Mouse (Mus musculus): ENCODE data around the gene Tmed4. TPM values are rescaled to one million over a fixed set of nuclear protein-coding genes. Genes with fewer than 3 reads are reported as not detected.
"Not testable (repeated sequence)": the region's sequence is repeated elsewhere in the genome, so short reads cannot be mapped to it uniquely, and the experiment has no call there.

Tmed4 gene
- total RNA-seq, 4 experiments from 2014 or later: 96.3 to 107 (median 101) TPM

DNA sequence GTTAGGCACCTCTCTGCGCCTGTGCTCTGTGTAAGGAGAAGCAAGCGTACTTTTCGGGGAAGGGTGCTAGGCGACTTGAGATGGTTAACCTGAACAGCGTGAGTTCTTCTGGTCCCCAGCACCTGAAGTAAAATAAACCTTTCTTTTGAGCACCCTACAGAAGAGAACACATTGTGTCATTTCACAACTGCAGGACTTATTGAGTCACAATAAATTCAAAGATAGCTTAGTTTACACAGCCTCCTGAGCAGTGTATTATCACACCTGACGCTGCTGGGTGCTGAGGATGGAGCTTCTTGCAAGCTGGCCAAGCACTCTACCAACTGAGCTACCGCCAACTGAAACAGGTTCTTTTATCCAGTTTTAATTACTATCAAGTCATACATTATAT lies 419 bp upstream of the Tmed4 start:
- DNase-seq (ENCODE audit: low spot score in 2 of 2): no peak

DNA sequence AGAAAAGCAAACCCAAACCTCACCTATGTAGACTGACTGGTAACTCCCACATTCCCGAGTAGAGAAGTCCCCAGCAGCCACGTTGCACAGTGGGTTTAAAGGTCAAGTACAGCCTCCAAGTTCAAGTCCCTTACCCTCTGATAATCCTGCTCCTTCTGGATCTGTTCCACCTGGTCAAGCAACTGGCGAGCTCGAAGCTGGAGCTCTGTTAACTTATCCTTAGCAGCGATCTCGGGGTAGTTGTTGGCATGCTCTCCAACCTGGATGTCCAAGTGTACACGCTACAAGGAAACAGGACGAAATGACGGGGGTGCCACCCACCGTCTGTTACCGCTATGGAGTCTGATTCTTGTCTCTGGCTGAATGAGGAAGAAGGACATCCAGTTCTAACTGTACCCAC lies 1.1 kb downstream of the Tmed4 start:
- DNase-seq (ENCODE audit: low spot score in 2 of 2): no peak

DNA sequence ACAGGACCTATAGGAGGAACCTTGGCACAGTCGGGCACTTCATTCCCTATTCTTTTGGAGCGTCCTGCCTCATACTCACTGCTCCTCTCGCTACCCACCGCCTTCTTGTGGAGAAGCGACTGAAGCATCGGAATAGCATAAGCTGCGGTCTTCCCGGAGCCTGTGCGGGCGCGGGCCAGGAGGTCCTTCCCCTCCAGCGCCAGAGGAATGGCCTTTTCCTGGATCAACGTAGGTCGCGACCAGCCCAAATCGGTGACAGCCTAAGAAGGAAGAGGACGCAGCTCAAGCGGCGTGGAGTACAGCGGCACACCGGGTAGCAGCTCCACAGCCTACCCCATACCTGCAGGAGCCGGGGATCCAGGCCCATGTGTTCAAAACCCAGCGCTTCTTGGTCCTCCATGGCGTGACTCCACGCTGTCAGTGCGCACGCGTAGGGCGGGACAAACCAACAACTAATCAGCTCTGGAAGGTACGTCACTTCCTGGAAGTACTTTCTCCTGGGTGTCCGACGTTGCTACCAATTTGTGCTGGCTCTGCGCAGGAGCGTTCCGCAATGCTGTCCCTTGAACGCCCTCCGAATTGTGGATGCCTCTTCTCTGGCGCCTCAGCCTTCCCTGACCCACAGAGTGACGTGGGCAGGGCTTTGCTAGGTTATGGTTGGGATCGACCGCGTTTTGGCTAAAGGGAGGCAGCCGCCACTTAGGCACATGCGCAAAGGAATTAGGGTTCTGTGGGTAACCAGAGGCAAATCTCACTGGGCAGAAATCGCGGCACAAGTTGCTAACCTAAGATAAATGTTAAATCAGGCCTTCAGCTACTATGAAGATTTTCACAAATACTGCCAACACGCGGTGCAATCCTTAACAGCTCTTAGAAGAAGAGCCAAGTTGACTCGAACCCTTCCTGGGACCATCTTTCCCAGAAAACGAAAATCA lies 7.1 kb downstream of the Tmed4 start, which contains the start of gene Ddx56:
TSS of gene Ddx56 (minus strand) at position 453 of the 935 bp plus-strand sequence.
- DNase-seq (ENCODE audit: low spot score in 2 of 2): peak; percentile 93

DNA sequence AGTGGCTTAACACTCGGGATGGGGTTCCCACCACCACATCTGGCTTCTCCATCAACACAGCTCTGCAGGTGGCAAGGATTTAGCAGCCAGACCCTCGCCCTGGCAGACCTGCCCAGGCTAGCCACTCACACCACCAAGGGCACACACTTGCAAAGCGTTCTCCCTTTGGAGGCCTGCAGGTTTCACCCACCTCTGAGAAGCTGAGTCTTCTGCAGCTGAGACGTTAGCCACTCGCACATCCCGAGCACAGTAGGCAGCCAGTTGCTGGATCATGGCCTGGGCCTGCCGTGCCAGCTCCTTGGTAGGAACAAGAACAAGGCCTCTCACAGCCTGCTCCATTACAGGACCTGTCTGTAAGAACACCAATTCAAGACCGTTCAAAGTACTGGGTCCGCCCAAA lies 8.0 kb downstream of the Tmed4 start:
- DNase-seq (ENCODE audit: low spot score in 2 of 2): no peak

DNA sequence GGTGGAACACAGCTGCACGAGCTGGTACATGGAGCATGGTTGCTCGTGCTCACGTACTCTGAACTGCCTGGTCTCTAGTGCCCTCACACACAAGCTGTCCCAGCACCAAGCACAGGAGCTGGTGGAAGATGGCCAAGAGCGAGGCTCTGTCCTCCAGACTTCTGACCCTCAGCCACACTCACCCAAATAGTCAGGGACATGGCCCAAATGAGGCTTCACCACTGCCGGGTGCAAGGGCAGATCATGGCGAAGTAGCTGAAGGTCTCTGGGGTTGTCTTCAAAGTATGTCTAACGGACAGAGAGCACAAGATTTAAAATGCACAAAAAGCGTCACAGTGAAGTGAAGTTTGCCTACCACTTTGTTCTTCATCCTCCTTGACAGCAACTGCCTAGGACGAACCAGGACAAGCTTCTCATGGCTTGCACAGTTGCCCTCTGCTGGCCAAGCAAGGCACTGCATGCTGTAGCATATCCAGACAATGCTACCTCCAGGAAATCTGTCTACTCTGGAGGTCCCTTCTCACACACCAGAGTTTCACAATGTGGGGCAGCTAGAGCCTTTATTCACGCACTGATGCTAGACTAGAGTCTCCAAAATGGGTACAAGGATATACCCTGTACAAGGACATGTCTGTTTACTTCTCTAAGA lies 13.1 kb downstream of the Tmed4 start:
- DNase-seq (ENCODE audit: low spot score in 2 of 2): peak in 1 of 2 experiments; percentile 80

DNA sequence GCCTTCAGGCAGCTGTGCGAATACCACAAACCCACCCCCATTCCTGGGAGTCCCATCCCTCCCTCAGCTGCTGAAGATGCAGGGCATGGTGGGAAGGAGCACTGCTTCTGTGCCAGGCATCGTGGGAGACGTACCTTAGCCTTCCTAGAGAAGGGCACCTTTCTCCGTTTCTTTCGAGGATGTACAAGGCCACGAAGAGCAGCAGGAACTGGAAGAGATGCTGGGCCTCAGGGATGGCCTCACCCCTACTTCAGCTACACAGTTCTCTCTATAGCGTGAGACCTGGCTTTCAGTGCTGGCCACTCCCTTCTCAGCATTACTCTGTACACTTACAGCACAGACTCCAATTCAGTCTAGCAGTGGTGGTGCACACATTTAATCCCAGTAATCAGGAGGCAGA lies 15.3 kb downstream of the Tmed4 start:
- DNase-seq (ENCODE audit: low spot score in 2 of 2): no peak

DNA sequence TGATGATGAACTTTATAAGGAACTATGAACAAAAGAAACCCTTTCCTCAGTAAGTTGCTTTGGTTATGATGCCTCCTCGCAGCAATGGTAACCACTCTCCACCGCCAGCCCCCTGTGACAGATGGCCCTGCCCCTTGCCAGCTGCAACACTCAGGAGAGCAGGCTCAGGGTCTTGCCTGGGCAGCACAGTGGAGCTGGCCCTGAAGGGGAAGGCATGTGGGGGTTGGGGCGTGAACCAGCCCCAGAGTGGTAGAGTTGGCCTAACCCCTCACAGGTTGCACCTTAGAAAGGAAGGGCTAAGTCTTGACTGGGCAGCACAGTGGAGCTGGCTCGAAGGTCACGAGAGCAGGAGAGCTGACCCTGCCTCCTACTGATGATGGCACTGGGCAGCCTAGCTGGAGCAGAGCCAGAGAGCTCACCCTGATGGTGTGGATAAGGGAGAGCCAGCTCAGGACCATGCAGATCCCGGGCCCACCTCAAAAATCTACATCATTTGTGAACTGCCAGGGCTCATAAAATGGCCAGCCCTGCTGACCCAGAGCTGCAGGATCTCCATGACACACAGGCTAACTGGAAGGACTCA lies 18.1 kb downstream of the Tmed4 start:
- no peak for DNase-seq (ENCODE audit: low spot score in 2 of 2)

DNA sequence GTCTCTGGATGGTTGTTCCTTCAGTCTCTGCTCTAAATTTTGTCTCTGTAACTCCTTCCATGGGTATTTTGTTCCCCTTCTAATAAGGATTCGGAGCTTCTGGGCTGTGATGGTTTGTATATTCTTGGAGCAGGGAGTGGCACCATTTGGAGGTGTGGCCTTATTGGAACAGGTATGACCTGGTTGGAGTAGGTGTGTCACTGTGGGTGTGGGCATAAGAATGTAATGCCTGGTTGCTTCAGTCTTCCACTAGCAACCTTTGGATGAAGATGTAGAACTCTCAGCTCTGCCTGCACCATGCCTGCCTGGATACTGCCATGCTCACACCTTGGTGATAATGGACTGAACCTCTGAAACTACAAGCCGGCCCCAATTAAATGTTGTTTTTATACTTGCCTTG lies 20.1 kb downstream of the Tmed4 start:
- not testable (repeated sequence) for DNase-seq (ENCODE audit: low spot score in 2 of 2)

DNA sequence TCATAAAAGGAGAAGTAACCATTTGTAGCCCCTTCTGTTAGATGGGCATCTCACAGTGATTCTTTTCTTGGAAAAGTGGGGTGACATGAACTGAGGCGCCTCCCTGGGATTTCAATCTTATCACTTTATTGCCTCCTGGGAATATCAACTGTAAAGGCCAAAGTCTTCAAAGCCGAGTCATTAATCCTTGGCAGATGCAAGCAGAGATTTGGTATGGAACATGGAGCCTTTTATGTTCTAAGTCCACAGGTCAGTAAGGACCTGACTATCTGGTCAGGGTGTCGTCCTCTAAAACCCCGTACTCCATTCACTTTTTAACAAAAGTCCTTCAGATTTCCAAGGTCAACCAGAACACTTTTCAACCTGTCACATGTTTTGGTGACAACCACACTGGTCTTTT lies 21.8 kb downstream of the Tmed4 start:
- DNase-seq (ENCODE audit: low spot score in 2 of 2): no peak

DNA sequence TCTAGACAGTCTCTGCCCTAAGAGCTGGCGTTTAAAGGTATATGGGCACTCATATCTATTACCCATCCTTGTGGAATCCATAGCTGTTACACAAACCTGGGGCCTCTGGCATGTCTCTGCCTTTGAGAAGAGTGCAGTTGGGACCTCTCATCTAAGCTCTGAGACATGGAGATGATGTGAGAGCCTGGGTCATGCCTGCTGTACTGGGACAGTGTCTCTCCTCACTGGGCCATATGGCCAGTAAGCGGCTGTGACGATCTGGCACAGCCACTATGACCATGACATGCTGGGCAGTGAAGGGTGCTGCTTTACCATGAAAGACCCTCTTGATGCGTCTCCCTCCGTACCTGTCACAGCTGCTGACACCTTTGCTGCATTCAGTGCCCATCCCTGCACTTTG lies 22.4 kb downstream of the Tmed4 start:
- DNase-seq (ENCODE audit: low spot score in 2 of 2): no peak

DNA sequence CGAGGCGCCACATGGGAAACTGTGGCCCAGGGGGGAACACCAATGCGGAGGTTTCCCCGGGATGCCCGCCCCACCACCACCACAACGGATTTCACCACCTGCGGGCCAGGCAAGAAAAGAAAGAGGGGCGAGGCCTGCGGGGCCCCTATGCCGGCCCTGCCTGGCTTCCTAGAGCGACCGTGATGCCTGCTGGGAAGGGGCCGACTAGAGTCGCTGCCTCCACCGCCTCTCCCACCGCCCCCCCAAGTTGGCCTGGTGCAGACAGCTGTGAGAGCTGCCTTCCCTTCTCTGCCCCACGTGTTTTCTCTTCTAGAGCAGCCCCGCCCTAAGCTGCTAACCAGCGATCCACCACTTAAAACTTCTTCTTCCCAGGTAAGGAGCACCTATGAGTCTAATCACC lies 30.0 kb downstream of the Tmed4 start:
- no peak for DNase-seq (ENCODE audit: low spot score in 2 of 2)

DNA sequence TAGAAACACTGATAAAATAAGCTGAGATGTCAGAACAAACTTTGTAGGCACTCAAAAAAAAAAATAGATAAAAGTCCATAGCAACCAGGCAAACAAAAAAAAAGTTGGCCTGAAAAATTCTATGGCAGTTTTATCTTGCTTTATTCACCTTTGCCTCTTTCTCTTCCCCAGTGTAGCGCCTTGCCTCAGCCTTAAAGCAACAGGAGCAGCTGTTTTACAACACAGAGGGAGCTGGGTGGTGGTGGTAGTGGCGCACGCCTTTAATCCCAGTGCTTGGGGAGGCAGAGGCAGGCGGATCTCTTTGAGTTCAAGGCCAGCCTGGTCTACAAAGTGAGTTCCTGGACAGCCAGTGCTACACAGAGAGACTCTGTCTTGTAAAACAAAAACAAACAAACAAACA lies 41.6 kb downstream of the Tmed4 start:
- DNase-seq (ENCODE audit: low spot score in 2 of 2): no peak

DNA sequence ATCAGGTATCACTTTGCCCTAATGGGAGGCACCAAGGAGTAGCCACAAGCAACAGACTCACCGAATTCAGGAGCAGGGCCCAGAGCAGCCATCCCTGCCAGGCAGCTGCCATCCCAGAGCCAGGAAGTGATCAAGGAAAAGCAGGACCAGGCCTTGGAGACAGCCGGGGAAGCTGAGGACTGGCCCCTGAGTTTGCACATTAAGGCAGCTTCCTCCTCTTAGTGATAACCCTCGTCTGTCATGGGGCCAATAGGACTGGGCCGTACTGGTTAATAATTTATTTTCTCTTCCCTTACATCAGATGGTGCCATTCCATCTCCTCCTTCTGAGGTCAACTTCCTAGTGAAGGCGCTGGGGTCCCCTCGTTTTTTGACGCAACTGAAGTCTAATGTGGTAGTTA lies 44.7 kb downstream of the Tmed4 start, which contains the start of gene Npc1l1:
TSS of gene Npc1l1 (minus strand) at position 132 of the 400 bp plus-strand sequence.
- no peak for DNase-seq (ENCODE audit: low spot score in 2 of 2)

DNA sequence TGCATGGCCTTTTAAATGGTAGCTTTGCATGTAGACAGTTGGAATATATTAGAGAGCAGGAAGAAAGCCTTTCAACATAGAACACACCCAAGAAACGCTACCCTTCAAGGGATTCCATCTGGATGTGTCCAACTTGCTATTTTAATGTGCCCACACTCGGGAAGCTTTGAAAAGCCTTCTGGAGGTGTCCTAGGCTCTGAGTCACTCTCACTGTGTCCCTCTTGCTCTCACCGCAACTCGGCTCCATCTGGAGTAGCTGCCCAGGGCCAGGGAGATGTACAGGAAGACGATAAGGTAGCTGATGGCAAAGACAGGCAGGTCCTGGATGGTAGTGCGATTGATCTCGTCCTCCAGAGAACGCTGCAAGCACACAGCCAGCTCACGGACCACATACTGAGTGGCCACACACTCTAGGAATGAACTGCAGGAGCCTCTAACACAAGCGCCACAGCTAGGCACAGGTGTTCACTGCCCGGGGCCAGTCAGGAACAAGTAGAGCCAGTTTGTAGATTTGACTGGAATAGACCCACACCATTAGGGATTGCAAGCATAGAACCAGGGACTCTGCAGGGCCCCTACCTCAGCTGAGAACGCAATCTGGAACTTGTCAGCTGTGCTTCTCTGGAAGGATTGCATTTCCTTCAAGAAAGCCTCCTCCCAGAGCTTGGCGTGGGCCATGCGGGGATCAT lies 50.0 kb downstream of the Tmed4 start:
- DNase-seq (ENCODE audit: low spot score in 2 of 2): peak; percentile 17 to 38

DNA sequence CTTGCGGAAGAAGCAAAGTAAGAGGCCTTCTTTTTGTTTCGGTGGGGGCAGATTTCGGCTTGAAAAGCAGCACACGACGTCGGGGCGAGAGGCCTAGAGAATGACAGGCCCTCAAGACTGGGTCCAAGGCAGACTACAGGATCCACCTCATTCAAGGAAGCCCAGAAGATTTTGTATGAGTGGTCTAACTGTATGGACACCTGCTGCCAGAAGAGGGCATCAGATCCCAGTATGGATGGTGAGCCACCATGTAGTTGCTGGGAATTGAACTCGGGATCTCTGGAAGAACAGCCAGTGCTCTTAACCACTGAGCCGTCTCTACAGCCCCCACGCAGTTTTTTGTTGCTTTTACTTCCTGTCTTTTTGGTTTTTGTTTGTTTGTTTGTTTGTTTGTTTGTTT lies 52.5 kb downstream of the Tmed4 start:
- DNase-seq (ENCODE audit: low spot score in 2 of 2): no peak

Other genes with a start within 250 kb of the Tmed4 start
- gene Camk2b, start 208.5 kb downstream of the Tmed4 start, total RNA-seq (2022): 1,000 to 10,000 TPM in 2 of 4 experiments, 100 to 1,000 TPM in 2; 958 to 1,016 (median 997) TPM
- gene A730071L15Rik, start 74.8 kb downstream of the Tmed4 start, total RNA-seq (2022): under 1 TPM; 0.27 to 0.39 (median 0.29) TPM
- gene Nudcd3, start 74.5 kb downstream of the Tmed4 start, total RNA-seq (2022): 100 to 1,000 TPM; 124 to 133 (median 129) TPM
- under 1 TPM; 0.11 to 0.68 (median 0.48) TPM for gene Npc1l1, start 44.7 kb downstream of the Tmed4 start, total RNA-seq (2022)
- 10 to 100 TPM; 45.9 to 52.9 (median 47.5) TPM for gene Ddx56, start 7.1 kb downstream of the Tmed4 start, total RNA-seq (2022)
- gene Ogdh, start 16.8 kb upstream of the Tmed4 start, total RNA-seq (2022): 100 to 1,000 TPM; 218 to 238 (median 227) TPM
- gene Zmiz2, start 114.2 kb upstream of the Tmed4 start, total RNA-seq (2022): 100 to 1,000 TPM; 157 to 169 (median 159) TPM
- gene Ppia, start 140.6 kb upstream of the Tmed4 start, total RNA-seq (2022): 1,000 to 10,000 TPM; 1,319 to 1,646 (median 1,558) TPM
- 10 to 100 TPM; 26.4 to 39.8 (median 36.9) TPM for gene H2afv, start 169.6 kb upstream of the Tmed4 start, total RNA-seq (2022)
- 100 to 1,000 TPM; 202 to 239 (median 220) TPM for gene Purb, start 201.0 kb upstream of the Tmed4 start, total RNA-seq (2022)
- gene Myo1g, start 246.1 kb upstream of the Tmed4 start, total RNA-seq (2022): 1 to 10 TPM in 1 of 4 experiments, under 1 TPM in 3; 0.39 to 1.3 (median 0.51) TPM

Data from layer of hippocampus, adult 8-10 months (tissue).